Mouse (Mus musculus) G1E-ER4 (cell line): Measurements from ENCODE around the gene Rragd. TPM values are rescaled to one million over a fixed set of nuclear protein-coding genes. Genes with fewer than 3 reads are reported as not detected.

Source experiments
- GATA1 ChIP-seq: IDR thresholded peaks from one replicate; pipeline ENCODE4 v1.8.0; 2012; ENCODE audit warnings: low read length, inconsistent platforms
- polyA plus RNA-seq: library from polyadenylated mRNA; stranded (reverse); fragments of >175 nt; gene quantifications from 2 replicates; pipeline ENCODE4 v1.2.3, GENCODE M21; 2012

Gene Rragd
- polyA plus RNA-seq, 1 experiment = 0.54 TPM

GRCm38 (mm10) chr4:33012484-33012883 lies 29.6 kb downstream of the Rragd start:
- TF ChIP-seq GATA1 = no peak

- no peak for TF ChIP-seq GATA1
Observed at GRCm38 (mm10) chr4:33018361-33018999, 35.6 kb downstream of the Rragd start.

- no peak for TF ChIP-seq GATA1
Observed at GRCm38 (mm10) chr4:33024420-33024819, 41.6 kb downstream of the Rragd start.

- TF ChIP-seq GATA1 = no peak
Observed at GRCm38 (mm10) chr4:33029104-33029503, 46.3 kb downstream of the Rragd start.

DNA sequence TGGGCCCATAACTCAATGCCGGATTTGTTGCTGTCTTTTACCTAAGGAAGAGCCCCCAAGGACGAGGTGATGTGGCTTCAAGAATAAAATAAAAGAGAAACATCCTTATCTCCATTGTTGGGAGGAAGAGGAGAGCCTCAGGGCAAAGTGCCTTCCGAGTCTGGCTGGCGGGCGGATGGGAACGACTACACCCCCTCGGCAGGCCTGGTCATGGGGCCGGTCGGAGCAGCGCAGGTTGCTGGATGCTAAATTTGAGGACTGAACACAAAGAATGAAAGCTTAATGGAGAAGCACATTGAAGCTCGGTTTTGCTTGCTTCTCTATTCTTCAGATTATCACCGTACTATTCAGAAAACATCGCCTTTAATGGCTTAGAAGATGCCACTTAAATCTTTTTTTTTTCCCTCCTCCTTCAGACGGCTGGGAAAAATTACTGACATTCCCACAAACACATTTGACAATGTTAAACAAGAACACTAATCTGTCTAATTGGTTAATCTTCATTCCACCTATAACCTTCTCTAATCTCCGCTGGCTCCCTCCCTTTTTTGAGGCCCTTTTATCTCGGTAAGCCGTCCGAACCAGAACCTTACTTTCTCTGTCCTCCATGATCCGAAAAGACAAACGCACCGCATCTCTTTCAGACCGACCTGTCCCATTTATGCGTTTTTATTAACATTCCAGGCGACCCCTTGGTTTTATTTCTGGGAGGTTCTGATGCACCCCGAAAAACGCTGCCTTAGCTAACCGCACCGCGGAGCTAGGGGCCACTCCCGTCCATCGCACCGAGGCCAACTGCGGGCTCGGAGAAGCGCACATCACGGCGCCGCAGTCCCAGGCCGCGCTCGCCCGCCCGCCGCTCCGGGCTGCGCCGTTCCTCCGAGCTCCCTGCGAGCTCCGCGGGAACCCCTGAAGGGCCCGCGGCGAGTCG lies 47.7 kb downstream of the Rragd start:
- no peak for TF ChIP-seq GATA1

DNA sequence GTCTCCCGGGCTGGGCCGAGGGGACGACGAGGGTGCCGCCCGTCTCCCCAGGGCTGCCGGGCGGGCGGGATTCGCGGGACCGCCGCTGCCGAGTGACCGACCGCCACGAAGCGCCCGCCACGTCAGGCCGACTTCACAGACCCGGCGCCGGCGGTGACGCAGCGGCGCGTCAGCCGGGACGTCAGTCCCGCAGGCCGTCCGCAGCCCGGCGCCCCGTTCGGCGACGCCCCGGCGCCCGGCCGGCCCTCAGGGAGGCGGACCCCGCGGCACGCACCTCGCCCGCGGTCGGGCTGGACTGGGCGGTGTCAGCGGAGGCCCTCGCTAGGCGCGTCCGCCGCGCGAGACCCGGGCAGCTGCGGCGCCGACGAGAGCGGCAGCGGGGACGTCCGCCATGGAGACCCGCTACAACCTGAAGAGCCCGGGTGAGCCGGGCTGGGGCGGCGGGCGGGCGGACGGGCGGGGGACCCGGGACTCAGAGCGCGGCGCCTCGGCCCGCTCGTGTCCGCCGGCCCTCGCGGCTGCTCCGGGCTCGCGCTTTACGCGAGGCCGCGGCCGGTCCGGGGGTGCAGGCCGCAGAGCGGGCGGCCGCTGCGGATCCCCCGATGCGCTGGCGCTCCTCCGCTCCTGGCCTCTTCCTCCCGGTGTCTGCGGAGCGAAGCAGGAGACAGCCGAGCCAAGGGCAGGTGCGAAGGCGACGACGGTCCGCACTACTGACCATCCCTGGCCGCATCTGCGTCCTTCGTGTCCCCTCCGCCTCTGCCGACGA lies 48.5 kb downstream of the Rragd start, which contains the start of gene Ube2j1:
Gene Ube2j1, plus strand, starts transcription at position 222 of the 766 bp plus-strand sequence.
- no peak for TF ChIP-seq GATA1

GRCm38 (mm10) chr4:33032045-33032444 lies 49.2 kb downstream of the Rragd start:
- no peak for TF ChIP-seq GATA1

- peak; percentile 59 for TF ChIP-seq GATA1
Observed at GRCm38 (mm10) chr4:33033515-33033914, 50.7 kb downstream of the Rragd start.

DNA sequence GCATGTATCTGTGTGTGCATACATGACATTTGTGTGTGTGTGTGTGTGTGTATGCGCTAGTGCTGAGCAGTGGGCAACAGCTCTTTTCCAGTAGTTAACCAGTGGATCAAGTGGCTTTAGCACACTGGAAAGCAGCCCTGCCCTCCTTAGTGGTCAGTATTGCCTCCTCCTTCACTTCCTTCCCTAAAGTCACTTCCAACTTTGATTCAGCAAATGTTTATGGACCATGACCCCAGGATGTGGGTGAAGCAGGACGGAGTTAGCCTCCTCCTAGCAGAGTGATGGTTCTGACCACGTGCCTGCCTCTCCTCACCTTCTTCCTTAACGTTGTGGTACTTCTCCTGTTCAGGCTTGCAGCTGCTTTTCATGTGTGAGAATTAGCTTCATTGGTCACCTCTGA lies 57.0 kb downstream of the Rragd start:
- no peak for TF ChIP-seq GATA1

- no peak for TF ChIP-seq GATA1
Observed at GRCm38 (mm10) chr4:33049601-33050000, 66.8 kb downstream of the Rragd start.

GRCm38 (mm10) chr4:33052055-33052454 lies 69.2 kb downstream of the Rragd start:
- no peak for TF ChIP-seq GATA1

DNA sequence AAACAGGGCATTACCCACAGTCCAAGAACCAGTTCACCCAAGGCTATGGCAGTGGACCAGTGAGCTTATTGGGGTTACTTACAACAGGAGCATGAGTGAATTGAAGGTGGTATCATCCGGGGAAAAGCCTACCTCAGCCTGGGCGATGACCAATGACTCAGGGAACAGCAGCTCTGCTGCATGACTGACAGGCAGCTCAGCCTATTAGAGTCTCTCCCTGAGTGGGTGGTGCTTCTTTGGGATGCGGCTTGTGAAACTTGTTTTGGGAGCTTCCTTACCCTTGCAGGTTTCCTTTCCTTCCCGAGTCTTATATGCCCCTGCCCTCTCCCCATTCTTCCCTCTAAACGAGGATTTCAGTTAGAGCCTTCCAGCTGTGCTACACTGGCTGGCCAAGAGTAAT lies 69.8 kb downstream of the Rragd start:
- TF ChIP-seq GATA1 = no peak

DNA sequence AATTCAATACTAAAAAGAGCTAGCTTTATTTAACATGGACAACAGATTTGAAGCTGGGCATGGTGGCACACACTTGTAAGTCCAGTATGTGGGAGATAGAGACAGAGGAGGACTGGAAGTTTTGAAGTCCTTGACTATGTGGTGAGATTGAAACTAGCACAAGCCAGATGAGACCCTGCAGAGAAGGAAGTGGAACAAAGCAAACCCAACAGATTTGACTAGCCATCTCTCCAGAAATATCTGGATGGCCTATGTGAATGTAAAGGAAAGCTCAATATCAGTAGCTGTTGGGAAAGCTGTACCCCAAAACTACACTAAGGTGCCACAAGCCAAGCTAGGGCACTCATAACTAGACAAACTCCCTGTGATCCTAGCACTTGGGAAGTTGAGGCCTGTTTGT lies 71.6 kb downstream of the Rragd start:
- no peak for TF ChIP-seq GATA1

- no peak for TF ChIP-seq GATA1
Observed at GRCm38 (mm10) chr4:33056317-33056716, 73.5 kb downstream of the Rragd start.

- no peak for TF ChIP-seq GATA1
Observed at GRCm38 (mm10) chr4:33057890-33058687, 75.3 kb downstream of the Rragd start.
